Mouse (Mus musculus) neutrophil, adult 5-6 weeks (primary cell): ENCODE measurements around the gene Idi2. TPM values are rescaled to one million over a fixed set of nuclear protein-coding genes. Genes with fewer than 3 reads are reported as not detected.
"Not testable (repeated sequence)": the region's sequence is repeated elsewhere in the genome, so short reads cannot be mapped to it uniquely, and the experiment has no call there.

Experiments
- ATAC-seq: fragments of 151-379, 151-347 bp; 2 replicates; pipeline ENCODE4 v1.8.0; 2017; ENCODE audit warnings: mild to moderate bottlenecking, moderate TSS enrichment; ENCODE audit not compliant: insufficient number of reproducible peaks, poor library complexity, low FRiP score, severe bottlenecking; ENCODE audit errors: extremely low read depth
- total RNA-seq: library from RNA; stranded (forward); fragments of 200-1000 nt; gene quantifications from 2 replicates; pipeline ENCODE4 v1.2.3, GENCODE M21; 2017

The Idi2 gene
- total RNA-seq, result not detected in 2 replicates

- not testable (repeated sequence) for ATAC-seq
These were observed at the start of gene Idi2 for GRCm38 (mm10) chr13:8952563-8952962. Gene Idi2, plus strand, starts transcription at chr13:8952863.

- not testable (repeated sequence) for ATAC-seq
These were observed 46.7 kb upstream of the Idi2 start for GRCm38 (mm10) chr13:8905986-8906385.

- not testable (repeated sequence) for ATAC-seq
These were observed 38.8 kb upstream of the Idi2 start for GRCm38 (mm10) chr13:8913890-8914289.

GRCm38 (mm10) chr13:8933499-8933898 is 19.2 kb upstream of the Idi2 start:
- no peak for ATAC-seq

- ATAC-seq, result not testable (repeated sequence)
These were observed 15.0 kb upstream of the Idi2 start for GRCm38 (mm10) chr13:8937611-8938140.

- not testable (repeated sequence) for ATAC-seq
These were observed 11.6 kb upstream of the Idi2 start for GRCm38 (mm10) chr13:8941110-8941509.

- ATAC-seq, result not testable (repeated sequence)
These were observed 11.0 kb upstream of the Idi2 start for GRCm38 (mm10) chr13:8941701-8942100.

- not testable (repeated sequence) for ATAC-seq
These were observed 8.8 kb upstream of the Idi2 start for GRCm38 (mm10) chr13:8943828-8944227.

GRCm38 (mm10) chr13:8948131-8948530 is 4.5 kb upstream of the Idi2 start, which contains the start of gene Gm9745:
Gene Gm9745, minus strand, starts transcription at chr13:8948231.
- ATAC-seq, result not testable (repeated sequence)

GRCm38 (mm10) chr13:8955127-8955526 is 2.5 kb downstream of the Idi2 start:
- not testable (repeated sequence) for ATAC-seq

GRCm38 (mm10) chr13:8956873-8957272 is 4.2 kb downstream of the Idi2 start:
- not testable (repeated sequence) for ATAC-seq

- ATAC-seq, result not testable (repeated sequence)
These were observed 6.4 kb downstream of the Idi2 start for GRCm38 (mm10) chr13:8959058-8959457.

- not testable (repeated sequence) for ATAC-seq
These were observed 6.9 kb downstream of the Idi2 start for GRCm38 (mm10) chr13:8959554-8959953.

- not testable (repeated sequence) for ATAC-seq
These were observed 8.6 kb downstream of the Idi2 start for GRCm38 (mm10) chr13:8961128-8961888.

- not testable (repeated sequence) for ATAC-seq
These were observed 9.6 kb downstream of the Idi2 start for GRCm38 (mm10) chr13:8962266-8962665.

- ATAC-seq, result no peak
These were observed 12.6 kb downstream of the Idi2 start for GRCm38 (mm10) chr13:8965224-8965623.

GRCm38 (mm10) chr13:8967742-8968141 is 15.1 kb downstream of the Idi2 start:
- no peak for ATAC-seq

- ATAC-seq, result no peak
These were observed 19.7 kb downstream of the Idi2 start for GRCm38 (mm10) chr13:8972369-8972768.

GRCm38 (mm10) chr13:8972972-8973371 is 20.3 kb downstream of the Idi2 start:
- ATAC-seq, result no peak

GRCm38 (mm10) chr13:8992231-8992630 is 39.6 kb downstream of the Idi2 start:
- ATAC-seq, result no peak
